Mouse (Mus musculus) limb, embryonic 15.5 days (tissue): ENCODE measurements around the gene Snapc4. TPM values are rescaled to one million over a fixed set of nuclear protein-coding genes. Genes with fewer than 3 reads are reported as not detected.

Source experiments
- ATAC-seq: fragments of 200-750 bp; cut with Nextera tagmentation; 2 replicates; pipeline ENCODE4 v1.8.0; 2017; ENCODE audit warnings: low read depth, moderate TSS enrichment; ENCODE audit not compliant: insufficient number of reproducible peaks, low FRiP score, low TSS enrichment
- H3K27ac ChIP-seq: fragments of 300-500 bp; sonication (generic); 2 replicates; pipeline ENCODE4 v1.5.1; 2015; ENCODE audit warnings: moderate library complexity, mild to moderate bottlenecking, inconsistent platforms
- H3K27me3 ChIP-seq: fragments of 300-500 bp; sonication (generic); 2 replicates; pipeline ENCODE4 v1.6.1; 2015; ENCODE audit warnings: inconsistent platforms
- H3K36me3 ChIP-seq: fragments of 300-500 bp; sonication (generic); 2 replicates; pipeline ENCODE4 v1.6.1; 2015; ENCODE audit warnings: inconsistent platforms
- H3K4me1 ChIP-seq: fragments of 300-500 bp; sonication (generic); 2 replicates; pipeline ENCODE4 v1.6.1; 2015; ENCODE audit warnings: inconsistent platforms
- H3K4me2 ChIP-seq: fragments of 300-500 bp; sonication (generic); 2 replicates; pipeline ENCODE4 v1.6.1; 2015; ENCODE audit warnings: mild to moderate bottlenecking, inconsistent platforms
- H3K4me3 ChIP-seq: fragments of 300-500 bp; sonication (generic); 2 replicates; pipeline ENCODE4 v1.5.1; 2015; ENCODE audit warnings: mild to moderate bottlenecking, inconsistent platforms
- H3K9ac ChIP-seq: fragments of 300-500 bp; sonication (generic); 2 replicates; pipeline ENCODE4 v1.6.1; 2015; ENCODE audit warnings: inconsistent platforms
- H3K9me3 ChIP-seq: fragments of 300-500 bp; sonication (generic); 2 replicates; pipeline ENCODE4 v1.6.1; 2016; ENCODE audit warnings: inconsistent platforms
- WGBS: fragments of 180-500 bp; shearing (Covaris S2); methylation state at CpG from one replicate; pipeline ENCODE4 v1.1.7; 2015; 5-methylcytosine and 5-hydroxymethylcytosine counted together
- polyA plus RNA-seq: library from polyadenylated mRNA; unstranded; fragments of >200 nt; fragmentation: Nextera tagmentation; extraction: Ambion mirVana; gene quantifications from 2 replicates; pipeline ENCODE4 v1.2.1, GENCODE M21; 2015

Gene Snapc4
- polyA plus RNA-seq, 1 experiment from 2014 or later: 25.8 TPM

DNA sequence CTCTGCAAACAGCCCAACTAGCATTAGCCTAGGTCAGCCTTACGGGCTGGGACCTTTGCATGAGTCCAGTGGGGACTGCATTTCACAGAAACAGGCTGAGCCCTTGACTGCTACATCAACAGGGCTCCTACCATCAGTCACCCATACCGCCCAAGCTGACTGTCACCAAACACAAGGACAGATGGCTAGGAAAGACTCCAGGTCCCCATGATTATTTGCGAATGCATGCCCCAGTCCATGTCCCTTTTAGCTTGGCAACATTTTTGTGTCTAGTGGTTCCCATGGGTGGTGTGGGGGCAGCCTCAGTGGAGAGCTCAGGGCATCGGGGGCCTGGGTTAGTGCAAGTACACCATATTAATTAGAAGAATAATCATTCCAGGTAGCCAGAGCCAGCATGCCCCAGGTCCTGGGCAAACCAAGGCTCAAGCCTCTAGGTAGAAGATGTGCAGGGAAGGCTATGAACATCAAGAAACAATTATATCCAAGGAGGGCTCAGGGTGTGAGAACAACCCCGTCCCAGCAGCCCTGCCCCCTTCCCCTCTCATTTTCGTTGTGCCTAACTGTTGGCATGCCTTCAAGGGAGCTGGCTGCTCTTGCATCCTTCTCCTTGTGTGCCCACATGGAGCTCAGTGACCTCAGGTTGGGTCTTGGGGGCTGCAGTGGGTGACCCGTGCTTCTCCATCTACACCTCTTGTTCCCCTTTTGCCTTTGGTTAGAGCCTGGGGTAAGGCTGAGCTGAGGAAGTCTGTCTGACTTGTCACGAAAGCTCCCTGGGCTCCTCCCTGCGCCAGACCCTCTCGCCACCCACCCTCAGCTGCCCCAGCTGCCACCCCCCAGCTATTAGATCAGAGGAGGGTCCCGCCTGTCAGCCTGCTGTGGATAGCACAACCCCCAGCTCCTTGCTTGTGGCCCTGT is 27.1 kb downstream of the Snapc4 start:
- no peak for ATAC-seq
- no peaks in the 10 kb centered on the region for H3K9me3 ChIP-seq
- no peak overlapping the region for H3K27ac ChIP-seq
- H3K4me1 ChIP-seq: peaks cover 31% of the 10 kb centered on the region
- 87% methylated on average over 11 of the region's 11 CpGs for WGBS
- peaks cover 22% of the 10 kb centered on the region for H3K36me3 ChIP-seq
- H3K9ac ChIP-seq: no peak overlapping the region
- H3K4me3 ChIP-seq: peak overlapping the region; percentile 85
- no peak overlapping the region for H3K4me2 ChIP-seq
- no peaks in the 10 kb centered on the region for H3K27me3 ChIP-seq

GRCm38 (mm10) chr2:26352291-26352910 is 28.1 kb downstream of the Snapc4 start:
- H3K4me1 ChIP-seq: peaks cover 31% of the 10 kb centered on the region
- 2% methylated on average over 36 of the region's 36 CpGs for WGBS

GRCm38 (mm10) chr2:26351358-26352290 is 28.8 kb downstream of the Snapc4 start, which contains the start of gene Dnlz:
Dnlz (minus strand) TSS chr2:26352110.
- H3K36me3 ChIP-seq: peaks cover 39% of the 10 kb centered on the region
- peaks cover 36% of the 10 kb centered on the region for H3K4me1 ChIP-seq
- no peaks in the 10 kb centered on the region for H3K27me3 ChIP-seq
- peak within 1 kb of the TSS; percentile 85 for H3K4me3 ChIP-seq
- H3K9ac ChIP-seq: peak within 1 kb of the TSS; percentile 89
- H3K4me2 ChIP-seq: peak within 1 kb of the TSS; percentile 98
- peak; percentile 73 for ATAC-seq
- WGBS: 3% methylated on average over 62 of the region's 62 CpGs
- H3K9me3 ChIP-seq: no peaks in the 10 kb centered on the region
- H3K27ac ChIP-seq: peak within 1 kb of the TSS; percentile 90

More at GRCm38 (mm10) chr2:26352291-26352910, 28.1 kb downstream of the Snapc4 start:
- Histone ChIP-seq H3K9ac (peak overlapping the region; percentile 76), H3K4me2 (peak overlapping the region; percentile 98), H3K4me3 (peak overlapping the region; percentile 85), H3K27ac (peak overlapping the region; percentile 47; the same call in 1 of the 2 replicates), H3K36me3 (peaks cover 31% of the 10 kb centered on the region), H3K9me3 (no peaks in the 10 kb centered on the region), H3K27me3 (no peaks in the 10 kb centered on the region)
- no peak for ATAC-seq

GRCm38 (mm10) chr2:26348241-26348640 is 32.2 kb downstream of the Snapc4 start:
- no peak overlapping the region for H3K4me3 ChIP-seq
- no peak overlapping the region for H3K4me2 ChIP-seq
- no peak overlapping the region for H3K9ac ChIP-seq
- peaks cover 73% of the 10 kb centered on the region for H3K36me3 ChIP-seq
- no peak for ATAC-seq
- H3K27me3 ChIP-seq: no peaks in the 10 kb centered on the region
- H3K27ac ChIP-seq: 0 out of 2 replicates have a peak overlapping the region, but pooled peaks have one; percentile 43
- no peaks in the 10 kb centered on the region for H3K9me3 ChIP-seq
- WGBS: 63% methylated on average over 6 of the region's 6 CpGs
- peaks cover 43% of the 10 kb centered on the region for H3K4me1 ChIP-seq

DNA sequence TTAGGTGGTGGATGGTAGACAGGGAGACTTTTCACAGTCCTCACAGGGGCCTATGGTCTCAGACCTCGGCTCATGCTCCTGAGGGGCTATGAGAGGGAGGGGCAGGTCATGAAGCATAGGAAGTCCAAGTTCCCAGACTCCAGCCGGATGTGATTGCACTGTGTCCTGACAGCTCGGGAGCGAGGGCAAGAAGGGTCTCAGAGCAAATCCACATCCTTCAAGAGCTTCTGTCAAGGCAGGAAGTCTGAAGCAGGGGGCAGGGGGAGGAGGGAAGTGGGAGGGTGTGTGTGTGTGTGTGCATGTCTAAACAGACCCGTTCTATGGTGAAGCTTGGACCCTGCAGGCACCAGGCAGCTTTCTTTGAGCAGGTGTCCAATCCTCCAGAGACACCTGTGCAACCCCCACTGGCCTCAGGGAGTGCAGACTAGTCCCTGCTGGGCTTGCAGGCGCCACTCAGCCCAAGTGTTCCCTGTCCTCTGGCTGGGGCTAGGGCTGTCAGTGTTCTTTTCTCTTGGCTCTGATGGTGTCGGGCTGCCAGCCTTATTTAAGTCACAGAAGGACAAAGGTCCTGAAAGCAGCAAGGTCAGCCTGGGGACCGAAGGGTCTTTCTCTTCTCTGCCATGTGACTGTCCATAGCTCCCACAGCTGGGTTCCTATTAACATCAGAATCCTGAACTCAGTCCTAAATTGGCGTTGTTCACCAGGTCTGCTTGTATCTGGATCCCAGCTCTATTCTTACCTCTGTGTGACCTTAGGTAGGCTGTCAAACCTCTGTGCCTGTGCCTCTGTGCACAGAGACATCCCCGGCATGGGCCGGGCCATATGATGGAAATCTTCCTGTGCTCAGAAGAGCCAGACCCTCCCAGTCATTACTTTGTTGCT is 37.6 kb downstream of the Snapc4 start:
- WGBS: 60% methylated on average over 11 of the region's 11 CpGs
- ATAC-seq: no peak
- Histone ChIP-seq H3K9me3 (no peaks in the 10 kb centered on the region), H3K36me3 (peaks cover 93% of the 10 kb centered on the region), H3K9ac (no peak overlapping the region), H3K4me1 (peaks cover 41% of the 10 kb centered on the region), H3K4me2 (no peak overlapping the region), H3K27me3 (no peaks in the 10 kb centered on the region), H3K27ac (peak overlapping the region; percentile 57), H3K4me3 (no peak overlapping the region)

- H3K4me1 ChIP-seq: peaks cover 40% of the 10 kb centered on the region
- H3K9me3 ChIP-seq: no peaks in the 10 kb centered on the region
- no peak overlapping the region for H3K4me3 ChIP-seq
- H3K36me3 ChIP-seq: peaks cover 85% of the 10 kb centered on the region
- WGBS: 60% methylated on average over 10 of the region's 10 CpGs
- ATAC-seq: peak; percentile 36; the same call in 1 of the 2 replicates
- H3K9ac ChIP-seq: no peak overlapping the region
- no peaks in the 10 kb centered on the region for H3K27me3 ChIP-seq
- peak overlapping the region; percentile 57 for H3K27ac ChIP-seq
- H3K4me2 ChIP-seq: no peak overlapping the region
Observed at GRCm38 (mm10) chr2:26342044-26342443, 38.4 kb downstream of the Snapc4 start.

GRCm38 (mm10) chr2:26341510-26341981 is 38.9 kb downstream of the Snapc4 start:
- peaks cover 80% of the 10 kb centered on the region for H3K36me3 ChIP-seq
- H3K27me3 ChIP-seq: no peaks in the 10 kb centered on the region
- 95% methylated on average over 2 of the region's 2 CpGs for WGBS
- no peaks in the 10 kb centered on the region for H3K9me3 ChIP-seq
- no peak overlapping the region for H3K9ac ChIP-seq
- H3K27ac ChIP-seq: peak overlapping the region; percentile 71
- ATAC-seq: peak; percentile 70; the same call in 1 of the 2 replicates
- no peak overlapping the region for H3K4me3 ChIP-seq
- H3K4me1 ChIP-seq: peaks cover 35% of the 10 kb centered on the region
- H3K4me2 ChIP-seq: 0 out of 2 replicates have a peak overlapping the region, but pooled peaks have one; percentile 2

DNA sequence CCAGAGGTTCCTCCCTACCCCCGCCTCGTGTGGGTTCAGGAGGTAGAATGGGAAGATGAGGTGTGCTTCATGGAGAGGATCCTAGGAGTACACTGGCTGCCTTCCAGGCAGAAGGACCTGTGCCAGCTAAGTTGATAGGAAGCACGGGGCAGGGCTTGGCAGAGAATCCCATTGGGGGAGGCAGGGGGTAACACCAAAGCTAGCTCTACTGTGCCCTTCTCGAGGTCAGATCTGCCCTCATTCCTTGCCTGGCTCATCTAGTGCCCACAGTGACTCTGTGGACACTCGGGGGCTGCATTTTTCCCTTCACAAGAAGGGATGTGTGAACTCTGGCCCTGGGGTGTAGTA is 41.3 kb downstream of the Snapc4 start:
- 88% methylated on average over 5 of the region's 5 CpGs for WGBS
- Histone ChIP-seq H3K4me3 (no peak overlapping the region), H3K4me1 (peaks cover 31% of the 10 kb centered on the region), H3K4me2 (no peak overlapping the region), H3K9me3 (no peaks in the 10 kb centered on the region), H3K36me3 (peaks cover 57% of the 10 kb centered on the region), H3K9ac (no peak overlapping the region), H3K27ac (no peak overlapping the region), H3K27me3 (no peaks in the 10 kb centered on the region)
- no peak for ATAC-seq

DNA sequence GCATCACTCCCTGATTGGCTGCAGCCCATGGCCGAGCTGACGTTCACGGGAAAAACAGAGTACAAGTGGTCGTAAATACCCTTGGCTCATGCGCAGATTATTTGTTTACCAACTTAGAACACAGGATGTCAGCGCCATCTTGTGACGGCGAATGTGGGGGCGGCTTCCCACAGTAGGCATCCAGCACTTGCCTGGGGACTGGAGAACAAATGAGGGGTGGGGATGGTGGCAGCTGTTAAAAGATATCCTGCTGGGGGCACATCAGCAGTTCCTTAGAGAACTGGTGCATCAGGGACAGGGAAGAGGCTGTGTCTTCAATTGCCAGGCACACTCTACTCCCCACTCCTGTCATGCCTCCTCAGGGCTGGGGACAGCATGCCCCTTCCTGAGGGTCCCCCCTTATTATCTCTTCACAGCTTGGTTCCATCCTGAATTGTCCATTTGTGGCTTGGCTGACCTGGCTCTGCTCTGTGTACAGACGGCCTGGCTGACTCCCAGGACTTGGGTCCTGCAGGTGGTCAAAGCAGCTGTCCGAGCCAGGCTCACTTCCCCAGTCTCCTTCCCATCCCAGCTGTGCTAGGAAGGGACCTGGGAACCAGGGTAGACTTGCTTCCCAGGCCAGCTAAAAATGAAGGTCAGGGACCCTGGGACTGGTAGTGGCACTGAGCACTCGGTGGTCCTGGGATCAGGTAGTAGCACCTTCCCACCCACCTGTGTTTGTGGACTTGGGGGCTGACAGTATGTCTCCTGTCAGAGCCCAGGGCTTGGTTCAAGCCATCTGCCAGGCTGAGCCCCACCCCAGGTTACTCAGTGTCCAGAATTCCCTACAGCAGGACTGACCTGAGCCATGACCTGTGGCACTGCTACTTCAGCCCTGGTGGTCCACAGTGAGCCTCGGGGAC is 41.9 kb downstream of the Snapc4 start:
- Histone ChIP-seq H3K4me3 (no peak overlapping the region), H3K27ac (no peak overlapping the region), H3K36me3 (peaks cover 50% of the 10 kb centered on the region), H3K9ac (no peak overlapping the region), H3K27me3 (no peaks in the 10 kb centered on the region), H3K9me3 (no peaks in the 10 kb centered on the region), H3K4me2 (no peak overlapping the region), H3K4me1 (peaks cover 31% of the 10 kb centered on the region)
- no peak for ATAC-seq
- WGBS: 79% methylated on average over 10 of the region's 13 CpGs

DNA sequence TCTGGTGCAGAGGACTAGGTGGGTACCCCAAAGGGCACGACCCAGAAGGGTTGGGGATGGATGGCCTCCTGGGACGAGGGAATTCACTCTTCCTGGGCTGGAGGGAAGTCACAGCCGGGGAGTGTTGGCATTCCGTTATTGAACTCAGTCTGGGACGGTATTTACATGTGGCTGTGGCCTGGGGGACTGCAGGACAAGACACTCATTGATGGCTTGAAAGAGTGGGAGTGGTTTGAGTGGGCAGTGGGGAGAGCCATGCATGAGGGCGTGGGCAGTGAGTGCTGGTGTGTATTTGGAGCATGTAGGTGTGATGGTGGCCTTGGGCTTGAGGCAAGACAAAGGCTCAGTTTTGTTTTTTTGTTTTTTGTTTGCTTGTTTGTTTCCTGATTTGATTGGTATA is 49.8 kb downstream of the Snapc4 start:
- Histone ChIP-seq H3K27ac (peak overlapping the region; percentile 71), H3K4me3 (no peak overlapping the region), H3K4me2 (no peak overlapping the region), H3K9me3 (no peaks in the 10 kb centered on the region), H3K9ac (no peak overlapping the region), H3K4me1 (no peaks in the 10 kb centered on the region), H3K36me3 (peaks cover 65% of the 10 kb centered on the region), H3K27me3 (no peaks in the 10 kb centered on the region)
- ATAC-seq: peak; percentile 43; the same call in 1 of the 2 replicates
- 77% methylated on average over 6 of the region's 6 CpGs for WGBS
